Mouse (Mus musculus) forebrain, embryonic 10.5 days (tissue): ENCODE data around the gene Acad12. TPM values are rescaled to one million over a fixed set of nuclear protein-coding genes. Genes with fewer than 3 reads are reported as not detected.

ENCODE experiments used
- DNase-seq: peaks from one replicate; pipeline ENCODE4 v3.0.0-alpha.2; 2017; ENCODE audit warnings: low spot score; ENCODE audit errors: extremely low spot score
- H3K27ac ChIP-seq: fragments of 300-500 bp; sonication (generic); 2 replicates; pipeline ENCODE4 v1.5.1; 2016; ENCODE audit warnings: mild to moderate bottlenecking
- H3K27me3 ChIP-seq: fragments of 300-500 bp; sonication (generic); 2 replicates; pipeline ENCODE4 v1.6.1; 2016; ENCODE audit warnings: mild to moderate bottlenecking; ENCODE audit not compliant: poor library complexity, severe bottlenecking
- H3K36me3 ChIP-seq: fragments of 300-500 bp; sonication (generic); replicated peaks from 2 replicates; pipeline ENCODE4 v1.6.1; 2016; ENCODE audit warnings: mild to moderate bottlenecking, moderate library complexity
- H3K4me1 ChIP-seq: fragments of 300-500 bp; sonication (generic); 2 replicates; pipeline ENCODE4 v1.6.1; 2016
- H3K4me3 ChIP-seq: fragments of 300-500 bp; sonication (generic); 2 replicates; pipeline ENCODE4 v1.5.1; 2016; ENCODE audit warnings: mild to moderate bottlenecking, moderate library complexity
- H3K9me3 ChIP-seq: fragments of 300-500 bp; sonication (generic); 2 replicates; pipeline ENCODE4 v1.6.1; 2016; ENCODE audit warnings: mild to moderate bottlenecking, moderate library complexity
- WGBS: fragments of 180-500 bp; shearing (Covaris S2); methylation state at CpG from one replicate; pipeline ENCODE4 v1.1.7; 2016; 5-methylcytosine and 5-hydroxymethylcytosine counted together
- polyA plus RNA-seq: library from polyadenylated mRNA; unstranded; fragments of >200 nt; fragmentation: Nextera tagmentation; extraction: Ambion mirVana; gene quantifications from 2 replicates; pipeline ENCODE4 v1.2.1, GENCODE M21; 2016

Gene Acad12
- polyA plus RNA-seq, 1 experiment from 2014 or later, result 3.0 TPM

- Histone ChIP-seq H3K27me3 (peaks cover 7% of the 10 kb centered on the region), H3K36me3 (0 out of 2 replicates have a peak, but pooled peaks cover 4% of the 10 kb centered on the region), H3K27ac (no peak overlapping the region), H3K4me3 (no peak overlapping the region), H3K9me3 (no peaks in the 10 kb centered on the region), H3K4me1 (peaks cover 26% of the 10 kb centered on the region)
- DNase-seq, result no peak
- WGBS, result 87% methylated on average over 11 of the region's 11 CpGs
Measured at GRCm38 (mm10) chr5:121591417-121592063, 27.2 kb downstream of the Acad12 start.

DNA sequence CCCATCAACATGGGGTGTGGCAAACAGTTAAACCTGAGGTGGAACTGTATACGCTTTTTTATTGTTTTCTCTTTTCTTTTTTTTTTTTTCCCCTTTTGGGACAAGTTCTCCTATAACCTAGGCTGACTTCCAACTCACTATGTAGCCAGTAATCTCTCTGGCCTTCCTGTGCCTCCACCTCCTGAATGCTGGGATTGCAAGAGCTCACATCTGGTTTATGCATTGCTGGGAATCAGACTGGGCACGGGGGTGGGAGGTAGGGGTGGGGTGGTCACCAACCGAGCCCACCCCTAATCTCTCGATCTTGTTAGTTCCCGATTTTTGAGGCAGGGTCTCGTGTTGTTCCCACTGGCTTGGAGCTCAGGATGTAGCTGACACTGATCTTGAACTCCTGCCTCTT, 28.8 kb downstream of the Acad12 start:
- no peaks in the 10 kb centered on the region for H3K9me3 ChIP-seq
- 0 out of 2 replicates have a peak, but pooled peaks cover 4% of the 10 kb centered on the region for H3K36me3 ChIP-seq
- peaks cover 26% of the 10 kb centered on the region for H3K4me1 ChIP-seq
- no peak for DNase-seq
- no peak overlapping the region for H3K4me3 ChIP-seq
- H3K27me3 ChIP-seq, result peaks cover 7% of the 10 kb centered on the region
- no peak overlapping the region for H3K27ac ChIP-seq
- 92% methylated on average over 6 of the region's 6 CpGs for WGBS

GRCm38 (mm10) chr5:121586400-121587039, 32.2 kb downstream of the Acad12 start:
- Histone ChIP-seq H3K4me3 (no peak overlapping the region), H3K4me1 (peaks cover 8% of the 10 kb centered on the region), H3K27ac (no peak overlapping the region), H3K36me3 (0 out of 2 replicates have a peak, but pooled peaks cover 4% of the 10 kb centered on the region), H3K27me3 (no peaks in the 10 kb centered on the region; the same call in 1 of the 2 replicates), H3K9me3 (no peaks in the 10 kb centered on the region)
- WGBS, result 80% methylated on average over 6 of the region's 6 CpGs
- no peak for DNase-seq

- no peak for DNase-seq
- Histone ChIP-seq H3K36me3 (0 out of 2 replicates have a peak, but pooled peaks cover 4% of the 10 kb centered on the region), H3K27me3 (no peaks in the 10 kb centered on the region), H3K27ac (no peak overlapping the region), H3K9me3 (no peaks in the 10 kb centered on the region), H3K4me1 (peaks cover 6% of the 10 kb centered on the region), H3K4me3 (no peak overlapping the region)
- 89% methylated on average over 5 of the region's 5 CpGs for whole genome bisulfite sequencing
Measured at GRCm38 (mm10) chr5:121585699-121586098, 33.0 kb downstream of the Acad12 start.

DNA sequence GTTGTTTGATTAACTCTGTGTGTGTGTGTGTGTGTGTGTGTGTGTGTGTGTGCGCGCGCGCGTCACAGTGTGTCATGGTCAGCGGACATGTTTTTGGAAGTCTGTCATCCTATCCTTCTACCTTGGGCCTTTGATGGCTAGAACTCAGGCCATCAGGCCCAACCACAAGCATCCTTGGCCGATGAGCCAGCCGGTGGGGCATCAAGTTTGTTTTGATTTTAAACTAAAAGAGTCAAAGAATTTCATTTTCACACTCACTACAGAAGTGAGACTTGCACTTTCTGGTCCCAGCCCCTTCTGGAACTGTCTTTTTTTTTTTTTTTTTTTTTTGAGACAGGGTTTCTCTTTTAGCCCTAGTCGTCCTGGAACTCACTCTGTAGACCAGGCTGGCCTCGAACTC, 33.7 kb downstream of the Acad12 start:
- WGBS, result 95% methylated on average over 10 of the region's 10 CpGs
- Histone ChIP-seq H3K9me3 (no peaks in the 10 kb centered on the region), H3K4me3 (no peak overlapping the region), H3K36me3 (peaks cover 10% of the 10 kb centered on the region), H3K27me3 (no peaks in the 10 kb centered on the region), H3K4me1 (peaks cover 6% of the 10 kb centered on the region), H3K27ac (no peak overlapping the region)
- no peak for DNase-seq

DNA sequence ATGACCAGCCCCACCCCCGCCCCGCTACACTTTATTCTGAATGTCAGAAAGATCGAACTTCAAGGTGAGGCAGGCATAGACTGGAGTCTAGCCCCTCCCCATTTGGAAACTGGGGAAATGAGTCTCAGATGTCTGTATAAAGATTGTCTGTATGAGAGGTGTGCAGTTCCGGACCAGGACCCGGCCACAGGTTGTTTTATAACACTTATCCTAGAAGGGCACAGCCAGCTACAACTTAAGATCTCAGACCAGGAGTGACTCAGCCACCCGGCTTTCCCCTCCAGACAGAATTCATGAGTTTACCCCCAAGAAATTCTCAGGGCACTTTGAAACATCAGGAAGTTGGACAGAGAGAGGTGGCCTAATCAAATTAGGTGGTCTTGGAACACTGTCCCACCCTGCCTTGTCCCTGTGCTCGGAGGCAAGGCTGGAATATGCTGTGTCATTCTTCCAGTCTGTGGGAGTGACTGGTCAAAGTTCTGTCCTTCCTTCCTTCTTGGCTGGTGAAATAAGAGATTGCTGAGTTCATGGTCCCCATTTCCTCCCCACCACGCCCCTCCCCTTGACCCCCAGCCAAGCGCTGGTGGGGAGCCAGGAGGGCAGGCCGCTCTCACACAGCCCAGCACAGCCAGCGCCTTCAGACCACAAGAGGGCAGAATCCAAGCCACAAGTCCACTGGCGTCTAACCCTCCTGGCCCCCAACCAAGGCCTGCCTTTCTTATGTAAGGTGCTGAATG, 34.8 kb downstream of the Acad12 start:
- no peaks in the 10 kb centered on the region for H3K27me3 ChIP-seq
- H3K27ac ChIP-seq, result no peak overlapping the region
- H3K9me3 ChIP-seq, result no peaks in the 10 kb centered on the region
- 61% methylated on average over 12 of the region's 12 CpGs for WGBS
- H3K4me1 ChIP-seq, result peaks cover 6% of the 10 kb centered on the region
- no peak overlapping the region for H3K4me3 ChIP-seq
- no peak for DNase-seq
- H3K36me3 ChIP-seq, result peaks cover 20% of the 10 kb centered on the region

DNA sequence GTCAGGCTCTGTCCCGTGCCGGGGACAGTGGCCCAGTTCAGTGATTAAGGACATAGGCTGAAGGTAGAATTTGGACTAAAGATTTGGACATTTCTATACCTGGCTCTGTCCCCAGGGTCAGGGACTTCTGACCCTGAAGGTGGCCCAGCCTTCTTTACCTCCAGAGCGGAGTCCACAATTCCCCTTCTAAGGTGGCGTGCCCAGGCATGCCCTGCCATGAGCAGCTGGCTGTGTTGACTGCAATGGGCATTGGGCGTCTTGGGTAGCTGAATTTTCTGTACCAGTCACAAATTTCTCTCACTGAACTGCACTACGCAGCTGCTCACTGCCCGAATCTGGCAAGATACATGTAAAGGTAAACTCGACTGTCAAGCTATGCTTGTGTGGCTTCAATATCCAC, 36.8 kb downstream of the Acad12 start:
- WGBS, result 93% methylated on average over 8 of the region's 8 CpGs
- no peak overlapping the region for H3K4me3 ChIP-seq

GRCm38 (mm10) chr5:121576927-121577488, 41.7 kb downstream of the Acad12 start:
- peaks cover 62% of the 10 kb centered on the region for H3K36me3 ChIP-seq
- H3K27ac ChIP-seq, result no peak overlapping the region
- 95% methylated on average over 11 of the region's 11 CpGs for WGBS
- no peaks in the 10 kb centered on the region for H3K9me3 ChIP-seq
- DNase-seq, result no peak
- no peak overlapping the region for H3K4me3 ChIP-seq
- H3K4me1 ChIP-seq, result no peaks in the 10 kb centered on the region
- H3K27me3 ChIP-seq, result no peaks in the 10 kb centered on the region

More for the DNA sequence above, 36.8 kb downstream of the Acad12 start:
- no peaks in the 10 kb centered on the region for H3K27me3 ChIP-seq
- H3K27ac ChIP-seq, result no peak overlapping the region
- H3K4me1 ChIP-seq, result peaks cover 6% of the 10 kb centered on the region
- DNase-seq, result no peak
- H3K9me3 ChIP-seq, result no peaks in the 10 kb centered on the region
- peaks cover 32% of the 10 kb centered on the region for H3K36me3 ChIP-seq

- Histone ChIP-seq H3K27me3 (no peaks in the 10 kb centered on the region), H3K4me3 (no peak overlapping the region), H3K27ac (no peak overlapping the region), H3K36me3 (peaks cover 73% of the 10 kb centered on the region), H3K4me1 (no peaks in the 10 kb centered on the region), H3K9me3 (no peaks in the 10 kb centered on the region)
- no peak for DNase-seq
- 95% methylated on average over 11 of the region's 11 CpGs for WGBS
Measured at GRCm38 (mm10) chr5:121575867-121576266, 42.9 kb downstream of the Acad12 start.

DNA sequence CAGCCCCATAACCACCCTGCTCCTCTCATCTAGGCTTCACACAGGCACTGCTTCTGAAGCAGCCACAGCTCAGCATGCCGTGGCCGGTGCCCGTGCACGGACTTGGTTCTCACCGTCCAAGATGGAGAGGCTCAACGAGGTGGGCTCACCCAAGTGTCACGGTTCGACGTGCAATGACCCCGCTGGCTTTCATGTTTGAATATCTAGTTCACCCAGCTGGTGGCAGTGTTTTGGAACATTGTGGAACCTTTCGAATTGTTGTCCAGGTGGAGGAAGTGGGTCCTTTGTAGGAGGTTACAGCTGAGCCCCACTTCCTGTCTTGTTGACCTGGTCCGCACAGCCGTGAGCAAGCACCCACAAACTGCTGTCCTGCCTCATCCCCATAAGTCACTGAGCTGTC, 44.6 kb downstream of the Acad12 start:
- Histone ChIP-seq H3K27me3 (no peaks in the 10 kb centered on the region), H3K27ac (no peak overlapping the region), H3K36me3 (peaks cover 72% of the 10 kb centered on the region), H3K4me1 (no peaks in the 10 kb centered on the region), H3K4me3 (no peak overlapping the region), H3K9me3 (no peaks in the 10 kb centered on the region)
- WGBS, result 93% methylated on average over 13 of the region's 13 CpGs
- no peak for DNase-seq

DNA sequence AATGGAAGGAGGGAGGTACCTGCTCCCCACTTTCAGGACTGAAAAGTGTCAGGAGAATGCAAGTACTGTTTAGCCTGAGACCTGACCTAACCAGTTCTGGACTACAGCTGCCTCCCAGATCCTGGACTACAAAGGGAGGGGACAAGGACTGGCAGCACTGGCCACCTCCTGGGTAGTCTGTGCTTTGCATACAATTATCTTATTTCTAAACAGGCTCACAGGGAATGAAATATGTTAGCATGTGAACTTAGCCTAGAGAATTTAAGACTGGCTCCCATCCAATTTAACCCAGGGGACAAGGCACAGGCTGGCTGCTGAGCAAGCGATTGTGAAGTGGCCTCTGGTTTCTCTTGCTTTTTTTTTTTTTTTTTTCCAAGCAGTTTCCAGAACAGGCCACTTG, 48.0 kb downstream of the Acad12 start:
- no peak overlapping the region for H3K27ac ChIP-seq
- H3K9me3 ChIP-seq, result no peaks in the 10 kb centered on the region
- no peak overlapping the region for H3K4me3 ChIP-seq
- H3K4me1 ChIP-seq, result no peaks in the 10 kb centered on the region
- 96% methylated on average over 1 of the region's 1 CpGs for WGBS
- DNase-seq, result no peak
- peaks cover 56% of the 10 kb centered on the region for H3K36me3 ChIP-seq
- H3K27me3 ChIP-seq, result no peaks in the 10 kb centered on the region

DNA sequence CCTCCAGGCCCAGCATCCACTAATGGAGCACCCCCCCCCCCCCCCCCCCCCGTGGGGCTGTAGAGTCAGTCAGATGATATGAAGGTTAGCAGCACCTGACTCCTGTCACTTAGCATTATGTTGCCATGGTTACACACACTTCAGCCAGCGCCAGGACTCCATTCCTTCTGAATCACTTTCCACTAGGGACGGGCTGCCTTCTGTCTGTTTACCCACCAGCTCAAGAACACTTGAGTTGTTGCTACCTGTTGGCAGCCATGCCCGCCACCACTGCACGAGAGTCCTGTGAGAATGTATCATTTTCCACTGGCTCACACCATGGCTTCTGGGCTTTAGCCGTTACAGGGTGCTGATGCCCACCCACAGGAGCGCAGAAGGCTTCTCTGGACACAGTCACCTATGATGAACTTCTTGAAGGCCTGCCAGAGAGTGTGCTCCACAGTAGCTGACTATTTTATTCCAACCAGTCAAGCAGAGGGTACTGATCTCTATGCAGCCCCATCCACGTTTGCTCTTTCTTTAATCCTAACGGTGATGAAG, 48.8 kb downstream of the Acad12 start:
- no peaks in the 10 kb centered on the region for H3K27me3 ChIP-seq
- peaks cover 51% of the 10 kb centered on the region for H3K36me3 ChIP-seq
- H3K4me3 ChIP-seq, result no peak overlapping the region
- no peak overlapping the region for H3K27ac ChIP-seq
- DNase-seq, result no peak
- no peaks in the 10 kb centered on the region for H3K9me3 ChIP-seq
- H3K4me1 ChIP-seq, result peaks cover 2% of the 10 kb centered on the region; the same call in 1 of the 2 replicates
- WGBS, result 88% methylated on average over 9 of the region's 9 CpGs
